8 mouse cellular contexts compared by ENCODE assay signal in genomic region chr10:8242336-8242735, GRCm38 (mm10).
DNase-seq lines count a peak whose midpoint lies in the region; ATAC-seq and TF ChIP-seq lines count a peak whose summit lies in the region.

No protein-coding gene starts in this region.

- no peak overlapping the region for H3K27ac ChIP-seq in hindbrain, postnatal 0 days
- no peak overlapping the region for H3K27ac ChIP-seq in liver, embryonic 14.5 days

- ATAC-seq in hindbrain, postnatal 0 days, result 0 out of 2 replicates have a peak, but pooled peaks have one; percentile 58
- no peak for ATAC-seq in liver, embryonic 14.5 days (ENCODE audit: insufficient read depth)
- no peak for ATAC-seq in erythroblast, adult 5-6 weeks (replicated peaks; ENCODE audit: low FRiP score, poor library complexity, severe bottlenecking)

- no peaks in the 10 kb centered on the region for H3K36me3 ChIP-seq in hindbrain, postnatal 0 days (ENCODE audit: insufficient read depth, low read length)
- H3K36me3 ChIP-seq in liver, embryonic 14.5 days (replicated peaks; ENCODE audit: control insufficient read depth, insufficient read depth, low read depth), result no peaks in the 10 kb centered on the region

- H3K4me3 ChIP-seq in hindbrain, postnatal 0 days (ENCODE audit: low read length), result no peak overlapping the region
- no peak overlapping the region for H3K4me3 ChIP-seq in liver, embryonic 14.5 days (ENCODE audit: insufficient read depth in 1 of 2, low read depth in 2 of 2, low read length in 2 of 2)

- 12% methylated on average over 4 of the region's 4 CpGs for WGBS in hindbrain, postnatal 0 days
- 10% methylated on average over 4 of the region's 4 CpGs for WGBS in liver, embryonic 14.5 days (ENCODE audit: insufficient replicate concordance)

- no peak for TF ChIP-seq EP300 in liver, embryonic 14.5 days (IDR thresholded peaks at IDR 0.05; ENCODE audit: low read depth)

- peak; percentile 31 to 53 for DNase-seq in urinary bladder, adult 18-20 months (ENCODE audit: low spot score in 2 of 2)
- DNase-seq in urinary bladder, adult 2 months (ENCODE audit: low spot score), result no peak
- DNase-seq in adrenal gland, adult 2 months, result peak; percentile 51
- peak; percentile 41 for DNase-seq in embryo, embryonic 11.5 days (ENCODE audit: low read depth, low spot score)
- peak; percentile 90 for DNase-seq in hindbrain, postnatal 0 days (ENCODE audit: low spot score)
- peak; percentile 3 to 20 (median 4) for DNase-seq in liver, embryonic 14.5 days (ENCODE audit: low read depth in 3 of 3, low spot score in 3 of 3)
- DNase-seq in right cerebral cortex, postnatal 10 days (ENCODE audit: low spot score in 2 of 2), result peak; percentile 69 to 84

- no peaks in the 10 kb centered on the region for H3K9me3 ChIP-seq in hindbrain, postnatal 0 days (ENCODE audit: low read length)
- no peaks in the 10 kb centered on the region for H3K9me3 ChIP-seq in liver, embryonic 14.5 days (ENCODE audit: control insufficient read depth, low read length)

- no peak overlapping the region for H3K9ac ChIP-seq in hindbrain, postnatal 0 days (replicated peaks; ENCODE audit: low read length)
- H3K9ac ChIP-seq in liver, embryonic 14.5 days (replicated peaks), result no peak overlapping the region

- H3K4me2 ChIP-seq in hindbrain, postnatal 0 days (ENCODE audit: low read depth, low read length), result no peak overlapping the region
- H3K4me2 ChIP-seq in liver, embryonic 14.5 days (ENCODE audit: low read depth), result no peak overlapping the region

- no peaks in the 10 kb centered on the region for H3K27me3 ChIP-seq in hindbrain, postnatal 0 days (ENCODE audit: insufficient read depth, low read length)
- no peaks in the 10 kb centered on the region for H3K27me3 ChIP-seq in liver, embryonic 14.5 days (ENCODE audit: control insufficient read depth, insufficient read depth, low read length)

- peak; percentile 78 for TF ChIP-seq CTCF in hindbrain, postnatal 0 days (IDR thresholded peaks at IDR 0.05; ENCODE audit: low read depth)
- peak; percentile 61 for TF ChIP-seq CTCF in liver, embryonic 14.5 days (IDR thresholded peaks at IDR 0.05; ENCODE audit: low read depth)

- no peaks in the 10 kb centered on the region for H3K4me1 ChIP-seq in hindbrain, postnatal 0 days (ENCODE audit: insufficient read depth, low read length)
- no peaks in the 10 kb centered on the region for H3K4me1 ChIP-seq in liver, embryonic 14.5 days (replicated peaks; ENCODE audit: control insufficient read depth in 2 of 2, insufficient read depth in 2 of 2, low read length in 1 of 2)
